Mouse (Mus musculus) heart, embryonic 15.5 days (tissue): ENCODE data around the gene Uspl1. TPM values are rescaled to one million over a fixed set of nuclear protein-coding genes. Genes with fewer than 3 reads are reported as not detected.

Experiments used
- ATAC-seq: fragments of 200-750 bp; cut with Nextera tagmentation; replicated peaks from 2 replicates; pipeline ENCODE4 v1.8.0; 2017; ENCODE audit warnings: low read depth, moderate TSS enrichment; ENCODE audit not compliant: insufficient number of reproducible peaks, insufficient read depth, low FRiP score
- H3K27ac ChIP-seq: fragments of 300-500 bp; sonication (generic); 2 replicates; pipeline ENCODE4 v1.5.1; 2015; ENCODE audit warnings: mild to moderate bottlenecking, inconsistent platforms
- H3K27me3 ChIP-seq: fragments of 300-500 bp; sonication (generic); 2 replicates; pipeline ENCODE4 v1.6.1; 2015; ENCODE audit warnings: inconsistent platforms
- H3K36me3 ChIP-seq: fragments of 300-500 bp; sonication (generic); 2 replicates; pipeline ENCODE4 v1.6.1; 2015; ENCODE audit warnings: mild to moderate bottlenecking, inconsistent platforms
- H3K4me1 ChIP-seq: fragments of 300-500 bp; sonication (generic); replicated peaks from 2 replicates; pipeline ENCODE4 v1.6.1; 2015; ENCODE audit warnings: inconsistent platforms
- H3K4me2 ChIP-seq: fragments of 300-500 bp; sonication (generic); 2 replicates; pipeline ENCODE4 v1.6.1; 2015; ENCODE audit warnings: inconsistent platforms, mild to moderate bottlenecking, moderate library complexity
- H3K4me3 ChIP-seq: fragments of 300-500 bp; sonication (generic); 2 replicates; pipeline ENCODE4 v1.5.1; 2015; ENCODE audit warnings: mild to moderate bottlenecking, inconsistent platforms
- H3K9ac ChIP-seq: fragments of 300-500 bp; sonication (generic); 2 replicates; pipeline ENCODE4 v1.6.1; 2015; ENCODE audit warnings: mild to moderate bottlenecking, inconsistent platforms
- H3K9me3 ChIP-seq: fragments of 300-500 bp; sonication (generic); replicated peaks from 2 replicates; pipeline ENCODE4 v1.6.1; 2016; ENCODE audit warnings: inconsistent platforms
- WGBS: fragments of 180-500 bp; shearing (Covaris S2); methylation state at CpG from one replicate; pipeline ENCODE4 v1.1.7; 2015; ENCODE audit warnings: mixed read lengths; 5-methylcytosine and 5-hydroxymethylcytosine counted together
- polyA plus RNA-seq: library from polyadenylated mRNA; unstranded; fragments of >200 nt; fragmentation: Nextera tagmentation; extraction: Ambion mirVana; gene quantifications from 2 replicates; pipeline ENCODE4 v1.2.1, GENCODE M21; 2015

Uspl1 gene
- polyA plus RNA-seq, 1 experiment from 2014 or later: 24.5 TPM

GRCm38 (mm10) chr5:149147386-149148000 is 36.7 kb upstream of the Uspl1 start:
- Histone ChIP-seq H3K27ac (no peak overlapping the region), H3K4me2 (no peak overlapping the region), H3K36me3 (no peaks in the 10 kb centered on the region), H3K4me1 (no peaks in the 10 kb centered on the region), H3K9me3 (no peaks in the 10 kb centered on the region), H3K4me3 (no peak overlapping the region), H3K27me3 (no peaks in the 10 kb centered on the region), H3K9ac (no peak overlapping the region)
- ATAC-seq: no peak
- 59% methylated on average over 8 of the region's 8 CpGs for WGBS

DNA sequence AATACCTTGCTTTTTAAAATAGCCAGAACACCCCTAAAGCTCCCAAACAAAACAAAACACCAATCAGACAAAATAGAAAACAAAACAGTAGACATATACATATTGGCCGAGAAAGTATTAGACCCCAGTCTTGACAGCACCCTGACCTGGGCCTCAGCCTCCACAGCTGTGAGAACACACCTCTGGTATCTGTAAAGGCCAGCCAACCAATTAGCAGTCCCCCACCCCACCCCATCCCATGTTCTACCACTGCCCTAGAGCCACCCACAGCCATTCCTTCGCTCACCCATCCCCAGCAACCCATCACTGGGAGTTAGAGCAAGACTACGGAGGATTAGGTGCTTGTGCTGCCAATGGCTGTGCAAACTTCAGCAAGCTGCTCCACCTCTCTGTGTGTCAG is 33.3 kb upstream of the Uspl1 start:
- no peak for ATAC-seq
- H3K4me1 ChIP-seq: no peaks in the 10 kb centered on the region
- H3K9me3 ChIP-seq: no peaks in the 10 kb centered on the region
- H3K27ac ChIP-seq: no peak overlapping the region
- no peak overlapping the region for H3K9ac ChIP-seq
- H3K27me3 ChIP-seq: no peaks in the 10 kb centered on the region
- H3K4me2 ChIP-seq: no peak overlapping the region
- 98% methylated on average over 3 of the region's 3 CpGs for WGBS
- no peaks in the 10 kb centered on the region for H3K36me3 ChIP-seq
- H3K4me3 ChIP-seq: no peak overlapping the region

GRCm38 (mm10) chr5:149152063-149152773 is 31.9 kb upstream of the Uspl1 start:
- no peaks in the 10 kb centered on the region for H3K36me3 ChIP-seq
- no peaks in the 10 kb centered on the region for H3K4me1 ChIP-seq
- no peak for ATAC-seq
- no peaks in the 10 kb centered on the region for H3K27me3 ChIP-seq
- WGBS: 51% methylated on average over 13 of the region's 13 CpGs
- H3K4me3 ChIP-seq: no peak overlapping the region
- no peak overlapping the region; the same call in 1 of the 2 replicates for H3K9ac ChIP-seq
- no peaks in the 10 kb centered on the region for H3K9me3 ChIP-seq
- no peak overlapping the region for H3K4me2 ChIP-seq
- H3K27ac ChIP-seq: peak overlapping the region; percentile 41

DNA sequence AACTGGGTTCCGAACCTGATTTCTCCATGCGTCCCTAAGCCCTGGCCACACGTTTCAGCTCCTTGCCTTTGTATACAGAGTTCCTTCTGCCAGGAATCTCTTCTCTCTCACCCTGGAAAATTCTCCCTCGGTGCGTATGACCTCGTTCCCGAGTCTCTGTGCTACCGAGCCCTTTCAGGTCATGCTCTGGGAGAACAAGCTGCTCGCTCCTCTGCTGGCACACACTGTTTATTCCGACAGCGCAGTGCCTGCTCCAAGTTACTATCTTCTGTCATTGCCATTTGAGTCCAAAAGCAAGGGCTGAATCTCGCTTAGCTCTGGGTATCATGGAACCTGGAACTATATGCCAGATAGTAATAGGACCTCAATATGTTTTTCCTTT is 31.4 kb upstream of the Uspl1 start:
- Histone ChIP-seq H3K27me3 (no peaks in the 10 kb centered on the region), H3K9me3 (no peaks in the 10 kb centered on the region), H3K4me1 (no peaks in the 10 kb centered on the region), H3K4me3 (no peak overlapping the region), H3K27ac (peak overlapping the region; percentile 41), H3K4me2 (no peak overlapping the region), H3K36me3 (no peaks in the 10 kb centered on the region), H3K9ac (no peak overlapping the region)
- ATAC-seq: no peak
- WGBS: 58% methylated on average over 12 of the region's 12 CpGs

GRCm38 (mm10) chr5:149156886-149157563 is 27.1 kb upstream of the Uspl1 start:
- H3K27me3 ChIP-seq: no peaks in the 10 kb centered on the region

GRCm38 (mm10) chr5:149159021-149159420 is 25.1 kb upstream of the Uspl1 start:
- H3K36me3 ChIP-seq: no peaks in the 10 kb centered on the region
- no peaks in the 10 kb centered on the region for H3K4me1 ChIP-seq
- H3K4me3 ChIP-seq: no peak overlapping the region
- no peak overlapping the region for H3K27ac ChIP-seq
- no peak for ATAC-seq
- no peak overlapping the region for H3K9ac ChIP-seq
- no peak overlapping the region for H3K4me2 ChIP-seq
- no peaks in the 10 kb centered on the region for H3K27me3 ChIP-seq
- H3K9me3 ChIP-seq: no peaks in the 10 kb centered on the region
- 72% methylated on average over 6 of the region's 6 CpGs for WGBS

More at GRCm38 (mm10) chr5:149156886-149157563, 27.1 kb upstream of the Uspl1 start:
- H3K4me2 ChIP-seq: no peak overlapping the region
- no peaks in the 10 kb centered on the region for H3K4me1 ChIP-seq
- no peaks in the 10 kb centered on the region for H3K9me3 ChIP-seq
- H3K9ac ChIP-seq: no peak overlapping the region
- H3K27ac ChIP-seq: no peak overlapping the region
- 74% methylated on average over 18 of the region's 18 CpGs for WGBS
- H3K36me3 ChIP-seq: no peaks in the 10 kb centered on the region
- no peak for ATAC-seq
- H3K4me3 ChIP-seq: no peak overlapping the region

DNA sequence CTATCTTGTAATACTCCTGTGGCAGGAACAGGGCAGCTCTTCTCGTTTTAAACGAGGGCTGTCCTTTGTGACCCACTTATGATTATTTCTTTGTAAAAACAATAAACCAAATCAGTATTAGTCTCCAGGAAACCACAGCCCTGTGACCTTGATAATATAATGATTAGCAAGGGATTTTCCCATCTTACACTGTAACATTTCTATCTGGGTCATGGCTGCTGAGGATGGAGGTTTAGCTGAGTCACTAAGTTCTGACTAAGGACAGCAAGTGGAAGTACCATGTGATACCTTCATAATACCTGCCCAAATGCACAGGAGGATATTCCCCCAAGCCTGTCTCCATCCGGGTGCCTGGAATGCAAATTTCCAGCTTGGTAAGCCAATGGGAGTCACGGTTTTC is 23.7 kb upstream of the Uspl1 start:
- WGBS: 71% methylated on average over 4 of the region's 4 CpGs
- H3K36me3 ChIP-seq: no peaks in the 10 kb centered on the region
- H3K27ac ChIP-seq: no peak overlapping the region
- no peak overlapping the region for H3K9ac ChIP-seq
- no peak overlapping the region for H3K4me3 ChIP-seq
- no peak overlapping the region for H3K4me2 ChIP-seq
- H3K27me3 ChIP-seq: no peaks in the 10 kb centered on the region
- no peaks in the 10 kb centered on the region for H3K9me3 ChIP-seq
- no peak for ATAC-seq
- H3K4me1 ChIP-seq: no peaks in the 10 kb centered on the region

- Histone ChIP-seq H3K4me3 (no peak overlapping the region), H3K9me3 (no peaks in the 10 kb centered on the region), H3K27ac (no peak overlapping the region), H3K4me1 (no peaks in the 10 kb centered on the region), H3K4me2 (no peak overlapping the region), H3K27me3 (no peaks in the 10 kb centered on the region), H3K9ac (no peak overlapping the region), H3K36me3 (no peaks in the 10 kb centered on the region)
- no peak for ATAC-seq
- WGBS: 50% methylated on average over 7 of the region's 7 CpGs
Observed at GRCm38 (mm10) chr5:149162890-149163289, 21.3 kb upstream of the Uspl1 start.

GRCm38 (mm10) chr5:149164881-149165280 is 19.3 kb upstream of the Uspl1 start:
- no peaks in the 10 kb centered on the region for H3K27me3 ChIP-seq
- no peaks in the 10 kb centered on the region for H3K9me3 ChIP-seq
- H3K4me2 ChIP-seq: no peak overlapping the region
- H3K4me3 ChIP-seq: no peak overlapping the region
- no peak overlapping the region for H3K9ac ChIP-seq
- ATAC-seq: no peak
- no peaks in the 10 kb centered on the region for H3K36me3 ChIP-seq
- WGBS: 54% methylated on average over 7 of the region's 7 CpGs
- no peak overlapping the region for H3K27ac ChIP-seq
- no peaks in the 10 kb centered on the region for H3K4me1 ChIP-seq

DNA sequence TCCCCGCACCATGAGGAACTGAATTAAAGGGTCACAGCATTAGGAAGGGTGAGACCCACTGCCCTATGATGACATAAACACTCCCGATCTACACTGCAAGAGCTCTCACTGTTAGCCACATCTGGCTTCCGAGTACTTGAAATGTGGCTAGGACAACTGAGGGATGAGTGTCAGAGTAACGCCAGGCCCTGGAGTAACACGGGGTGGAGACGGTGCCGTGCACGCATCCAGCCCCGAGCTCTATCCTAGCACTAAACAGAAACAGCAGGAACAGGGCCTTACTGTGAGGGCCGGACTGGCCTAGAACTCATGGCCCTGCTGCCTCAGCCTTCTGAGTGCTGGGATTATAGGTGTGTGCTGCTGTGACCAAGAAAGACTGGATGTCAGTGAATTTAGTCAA is 18.1 kb upstream of the Uspl1 start:
- WGBS: 91% methylated on average over 10 of the region's 10 CpGs
- no peak overlapping the region for H3K9ac ChIP-seq

GRCm38 (mm10) chr5:149168051-149168450 is 16.1 kb upstream of the Uspl1 start:
- Histone ChIP-seq H3K9me3 (no peaks in the 10 kb centered on the region), H3K9ac (no peak overlapping the region), H3K4me3 (no peak overlapping the region), H3K36me3 (no peaks in the 10 kb centered on the region), H3K27me3 (no peaks in the 10 kb centered on the region), H3K4me2 (no peak overlapping the region), H3K4me1 (no peaks in the 10 kb centered on the region), H3K27ac (no peak overlapping the region)
- no peak for ATAC-seq
- WGBS: 79% methylated on average over 2 of the region's 2 CpGs

More for the DNA sequence above, 18.1 kb upstream of the Uspl1 start:
- Histone ChIP-seq H3K4me3 (no peak overlapping the region), H3K9me3 (no peaks in the 10 kb centered on the region), H3K27me3 (no peaks in the 10 kb centered on the region), H3K36me3 (no peaks in the 10 kb centered on the region), H3K27ac (no peak overlapping the region), H3K4me1 (no peaks in the 10 kb centered on the region), H3K4me2 (no peak overlapping the region)
- ATAC-seq: no peak
